Mouse (Mus musculus) skeletal muscle tissue, adult 2 months (tissue): ENCODE measurements at regions not wholly inside any gene's neighbourhood (a gene's known extent, or its start where the extent isn't known, plus 50 kb on each side); places are given as distances from the start of the nearest gene placed in this dataset.

Experiments used
- DNase-seq: peaks from one replicate; pipeline ENCODE4 v3.0.0-alpha.2; 2012; ENCODE audit warnings: low read depth, low spot score

GRCm38 (mm10) chr9:34421956-34422355 lies 63.7 kb upstream of the Kirrel3 start:
- no peak for DNase-seq

GRCm38 (mm10) chr9:34423062-34423461 lies 62.6 kb upstream of the Kirrel3 start:
- DNase-seq = peak; percentile 34

GRCm38 (mm10) chr9:34426589-34426988 lies 59.1 kb upstream of the Kirrel3 start:
- no peak for DNase-seq

GRCm38 (mm10) chr9:34427711-34428110 lies 58.0 kb upstream of the Kirrel3 start:
- no peak for DNase-seq
